Mouse (Mus musculus) brown adipose tissue, adult 24 weeks (tissue): ENCODE results near the gene Csk. TPM values are rescaled to one million over a fixed set of nuclear protein-coding genes. Genes with fewer than 3 reads are reported as not detected.

Experiments
- H3K27ac ChIP-seq: fragments of 200-500 bp; replicated peaks from 2 replicates; pipeline ENCODE4 v1.5.1; 2012; ENCODE audit warnings: low read depth, mild to moderate bottlenecking, low read length
- H3K4me1 ChIP-seq: fragments of 200-500 bp; 2 replicates; pipeline ENCODE4 v1.6.1; 2012; ENCODE audit warnings: low read length, mixed read lengths; ENCODE audit not compliant: control insufficient read depth, insufficient read depth, insufficient read length
- H3K4me3 ChIP-seq: fragments of 200-500 bp; 2 replicates; pipeline ENCODE4 v1.5.1; 2012; ENCODE audit warnings: low read depth, mild to moderate bottlenecking, low read length, moderate library complexity; ENCODE audit not compliant: insufficient read depth
- polyA plus RNA-seq: library from polyadenylated mRNA; stranded (reverse); fragments of >200 nt; gene quantifications from 2 replicates; pipeline ENCODE4 v1.2.4, GENCODE M21; 2012; ENCODE audit not compliant: missing spikeins, insufficient read depth, insufficient read length

Gene Csk
- polyA plus RNA-seq, 1 experiment: 16.3 TPM

GRCm38 (mm10) chr9:57667817-57668216, 14.4 kb upstream of the Csk start:
- Histone ChIP-seq H3K4me3 (no peak overlapping the region), H3K27ac (peak overlapping the region; percentile 73), H3K4me1 (peaks cover 10% of the 10 kb centered on the region)

DNA sequence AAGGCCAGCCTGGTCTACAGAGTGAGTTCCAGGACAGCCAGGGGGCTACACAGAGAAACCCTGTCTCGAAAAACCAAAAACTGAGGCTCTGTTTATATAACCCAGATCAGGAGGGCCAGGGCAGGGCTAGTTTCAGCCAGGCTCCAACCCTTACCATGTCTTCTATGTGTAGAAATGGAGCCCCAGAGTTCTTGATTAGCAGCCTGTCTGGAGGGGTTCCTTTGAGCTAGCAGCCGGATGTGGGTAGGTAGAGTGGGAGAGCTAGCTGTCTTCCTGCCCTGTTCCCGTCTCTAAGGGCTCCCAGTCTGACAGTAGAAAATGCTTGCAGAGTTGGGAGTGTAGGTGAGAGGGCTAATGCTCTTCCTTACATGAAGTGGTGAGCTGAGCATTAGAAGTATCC, 13.7 kb upstream of the Csk start:
- Histone ChIP-seq H3K4me3 (no peak overlapping the region), H3K27ac (peak overlapping the region; percentile 73), H3K4me1 (peaks cover 10% of the 10 kb centered on the region)

DNA sequence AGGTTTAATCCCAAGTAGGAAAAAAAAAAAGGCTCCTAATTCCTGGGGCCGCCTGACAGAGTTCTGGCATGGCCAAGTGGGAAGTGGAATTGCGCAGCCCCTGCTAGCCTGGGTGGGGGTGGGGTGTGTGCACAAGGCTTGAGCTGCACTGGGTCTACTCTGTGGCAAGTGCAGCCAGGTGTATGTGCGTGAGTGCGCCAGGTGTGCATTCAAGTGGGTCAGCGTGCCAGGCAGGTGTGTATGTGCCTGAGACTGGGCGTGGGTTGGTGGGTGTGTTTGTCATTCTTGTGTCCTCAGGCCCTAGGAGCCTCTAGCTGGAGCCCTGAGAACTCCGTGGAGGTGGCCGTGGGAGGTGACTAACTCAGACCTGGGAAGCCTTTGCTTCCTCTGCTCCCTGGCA, 13.1 kb upstream of the Csk start:
- Histone ChIP-seq H3K4me1 (peaks cover 10% of the 10 kb centered on the region), H3K4me3 (no peak overlapping the region), H3K27ac (no peak overlapping the region)

DNA sequence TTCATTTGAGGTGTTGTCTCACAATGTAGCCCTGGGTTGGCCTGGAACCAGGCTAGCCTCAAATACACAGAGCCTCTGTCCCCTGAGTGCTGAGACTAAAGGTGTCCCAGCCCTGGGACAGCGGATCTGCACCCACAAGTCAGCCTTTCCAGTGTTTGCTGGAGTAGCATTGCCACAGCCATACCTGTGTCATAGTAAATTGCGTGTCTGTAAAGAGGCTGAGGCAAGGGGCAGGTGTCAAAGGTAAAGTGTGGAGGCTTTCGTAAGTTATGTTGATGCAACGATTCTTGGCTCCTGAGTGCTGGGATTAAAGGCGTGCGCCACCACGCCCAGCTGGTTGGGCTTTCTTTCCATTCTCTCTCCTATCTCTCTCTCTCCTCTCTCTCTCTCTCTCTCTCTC, 11.2 kb upstream of the Csk start:
- no peak overlapping the region for H3K4me3 ChIP-seq
- H3K4me1 ChIP-seq: peaks cover 7% of the 10 kb centered on the region
- H3K27ac ChIP-seq: no peak overlapping the region

DNA sequence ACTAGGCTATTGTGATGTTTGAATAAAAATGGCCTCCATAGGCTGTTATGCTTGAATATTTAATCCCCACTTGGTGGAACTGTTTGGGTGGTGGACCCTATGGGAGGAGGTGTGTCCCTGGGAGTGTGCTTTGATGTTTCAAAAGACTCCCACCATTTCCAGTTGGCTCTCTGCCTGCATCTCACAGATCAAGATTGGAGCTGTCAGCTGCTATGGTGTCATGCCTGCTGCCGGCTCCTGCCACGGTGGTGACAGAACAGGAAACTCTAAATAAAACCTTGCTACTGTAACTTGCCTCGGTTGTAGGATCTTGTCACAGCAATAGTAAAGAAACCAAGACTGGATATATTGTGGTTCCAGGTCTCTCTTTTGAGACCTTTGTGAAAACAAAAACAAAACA, 8.1 kb upstream of the Csk start:
- no peaks in the 10 kb centered on the region for H3K4me1 ChIP-seq
- no peak overlapping the region for H3K4me3 ChIP-seq
- no peak overlapping the region for H3K27ac ChIP-seq

DNA sequence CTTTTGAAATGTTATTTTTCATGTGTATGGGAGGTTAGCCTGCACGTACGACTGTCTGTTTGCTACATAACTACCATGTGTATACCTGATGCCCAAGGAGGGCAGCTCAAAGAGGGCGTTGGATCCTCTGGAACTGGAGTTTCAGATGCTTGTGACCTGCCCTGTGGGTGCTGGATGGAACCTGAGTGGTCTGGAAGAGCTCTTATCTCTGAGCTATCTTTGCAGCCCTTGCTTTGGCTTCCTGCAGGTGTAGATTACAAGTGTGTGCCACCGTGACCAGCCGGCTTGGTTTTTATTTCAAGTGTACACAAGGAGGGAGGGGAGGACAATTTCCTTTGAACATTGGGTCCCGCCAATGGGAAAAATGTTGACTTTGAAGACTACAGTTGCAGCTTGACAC, 7.1 kb upstream of the Csk start:
- no peak overlapping the region for H3K27ac ChIP-seq

DNA sequence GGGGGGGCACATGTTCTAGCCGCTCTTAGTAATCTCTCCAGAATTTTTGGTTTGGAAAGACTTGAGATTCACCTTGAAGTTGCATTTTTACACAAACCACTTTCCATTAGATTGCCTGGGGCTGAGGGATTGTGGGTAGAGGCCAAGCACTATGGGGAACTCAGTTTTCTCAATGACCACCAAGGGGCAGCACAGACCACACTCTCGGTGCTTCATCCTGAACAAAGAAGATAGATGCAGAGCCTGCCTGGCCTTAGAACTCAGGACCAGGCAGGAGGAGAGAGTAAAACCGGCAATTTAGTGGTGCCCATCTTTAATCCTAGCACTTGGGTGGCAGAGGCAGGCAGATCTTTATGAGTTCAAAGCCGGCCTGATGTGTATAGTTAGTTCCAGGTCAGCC, 6.3 kb upstream of the Csk start:
- no peaks in the 10 kb centered on the region for H3K4me1 ChIP-seq
- H3K4me3 ChIP-seq: no peak overlapping the region
- H3K27ac ChIP-seq: no peak overlapping the region

More for the DNA sequence above, 7.1 kb upstream of the Csk start:
- no peak overlapping the region for H3K4me3 ChIP-seq
- H3K4me1 ChIP-seq: no peaks in the 10 kb centered on the region

DNA sequence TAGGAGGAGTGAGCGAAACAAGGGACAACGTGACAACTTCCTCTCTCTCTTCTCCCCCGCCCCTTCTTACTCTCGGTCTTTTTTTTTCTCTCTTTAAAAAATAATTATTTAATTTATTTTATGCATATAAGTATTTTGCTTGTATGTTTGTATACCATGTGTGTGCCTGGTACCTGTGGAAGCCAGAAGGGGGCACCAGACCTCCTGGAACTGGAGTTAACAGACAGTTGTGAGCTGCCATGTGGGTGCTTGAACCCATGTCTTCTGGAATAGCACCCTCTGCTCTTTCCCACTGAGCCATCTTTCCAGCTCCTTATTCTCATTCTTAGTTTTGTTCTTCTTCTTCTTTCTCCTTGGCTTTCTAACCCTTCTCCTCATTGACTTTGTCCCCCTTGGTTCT, 5.5 kb upstream of the Csk start:
- H3K4me3 ChIP-seq: no peak overlapping the region
- no peaks in the 10 kb centered on the region for H3K4me1 ChIP-seq
- no peak overlapping the region for H3K27ac ChIP-seq

DNA sequence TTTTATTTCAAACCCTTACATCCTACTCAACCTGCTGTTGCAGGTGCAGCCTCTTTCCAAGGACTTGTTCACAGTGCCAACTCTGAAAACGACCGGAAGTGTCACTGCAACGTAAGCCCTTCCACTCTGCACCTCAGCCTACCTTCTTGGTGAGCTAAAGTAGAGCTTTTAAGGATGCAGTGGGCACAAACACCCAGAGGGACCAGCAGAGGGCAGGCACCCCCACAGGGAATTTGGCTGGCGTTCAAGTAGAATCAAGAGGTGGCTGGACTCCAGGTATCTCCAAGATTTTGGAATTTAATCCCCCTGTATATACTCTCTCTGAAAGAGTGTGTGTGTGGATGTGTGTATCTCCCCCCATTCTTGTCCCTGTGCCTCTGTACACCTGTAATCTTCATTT, 4.4 kb upstream of the Csk start:
- H3K27ac ChIP-seq: no peak overlapping the region
- no peak overlapping the region for H3K4me3 ChIP-seq
- no peaks in the 10 kb centered on the region for H3K4me1 ChIP-seq

DNA sequence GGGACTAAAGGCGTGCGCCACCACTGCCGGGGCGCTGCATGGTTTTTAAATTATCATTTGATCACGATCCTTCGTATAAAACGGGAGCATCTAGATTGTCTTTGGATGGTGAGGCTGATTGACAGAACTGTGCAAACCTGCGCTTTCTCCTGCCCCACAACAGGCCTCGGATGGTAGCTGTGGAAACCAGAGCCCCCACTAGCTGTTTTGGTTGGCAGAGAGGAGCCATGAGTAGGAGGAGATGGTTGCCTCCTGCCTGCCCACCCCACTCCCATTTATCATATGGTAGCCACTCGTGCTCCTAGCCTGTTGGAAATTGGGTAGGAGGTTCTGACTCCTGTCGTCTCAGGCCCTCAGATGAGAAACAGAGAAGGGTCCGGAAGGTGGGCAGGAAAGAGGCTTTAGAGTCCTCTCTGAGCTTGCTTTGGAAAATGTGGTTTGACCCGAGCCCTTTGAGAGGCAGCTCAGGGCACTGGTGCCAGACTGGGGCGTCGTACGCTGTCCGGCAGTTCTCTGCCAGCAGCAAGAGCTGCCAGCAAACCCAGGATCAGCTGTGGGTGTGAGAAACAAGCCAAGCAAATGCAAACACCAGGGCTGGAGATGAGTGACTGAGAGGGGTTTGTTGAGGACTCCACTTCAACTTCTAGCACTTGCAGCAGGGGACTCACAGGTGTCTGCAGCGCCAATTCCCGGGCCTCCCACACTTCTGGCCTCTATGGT, 3.4 kb upstream of the Csk start:
- Histone ChIP-seq H3K27ac (no peak overlapping the region), H3K4me3 (no peak overlapping the region)

GRCm38 (mm10) chr9:57655749-57656148, 2.3 kb upstream of the Csk start:
- Histone ChIP-seq H3K4me3 (no peak overlapping the region), H3K4me1 (no peaks in the 10 kb centered on the region), H3K27ac (no peak overlapping the region)

More for the DNA sequence above, 3.4 kb upstream of the Csk start:
- no peaks in the 10 kb centered on the region for H3K4me1 ChIP-seq

DNA sequence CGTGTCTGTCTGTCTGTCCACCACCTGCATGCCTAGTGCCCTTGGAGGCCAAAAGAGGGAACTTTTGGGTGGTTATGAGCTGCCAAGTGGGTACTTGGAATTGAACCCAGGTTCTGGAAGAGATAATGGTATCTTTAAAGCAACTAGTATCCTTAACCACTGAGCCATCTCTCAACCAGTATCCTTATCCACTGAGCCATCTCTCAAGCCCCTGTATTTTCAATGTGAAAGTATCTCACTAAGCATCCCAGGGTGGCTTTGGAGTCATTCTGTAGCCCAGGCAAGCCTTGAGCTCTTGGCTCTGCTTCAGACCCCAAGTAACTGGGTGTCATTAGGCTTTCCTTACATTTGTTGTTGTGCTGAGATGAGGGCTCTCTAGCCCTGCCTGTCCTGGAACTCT, 1.5 kb upstream of the Csk start:
- no peak overlapping the region for H3K27ac ChIP-seq
- no peak overlapping the region for H3K4me3 ChIP-seq
- H3K4me1 ChIP-seq: no peaks in the 10 kb centered on the region

GRCm38 (mm10) chr9:57652855-57653254, 576 bp downstream of the Csk start:
- H3K4me1 ChIP-seq: no peaks in the 10 kb centered on the region

DNA sequence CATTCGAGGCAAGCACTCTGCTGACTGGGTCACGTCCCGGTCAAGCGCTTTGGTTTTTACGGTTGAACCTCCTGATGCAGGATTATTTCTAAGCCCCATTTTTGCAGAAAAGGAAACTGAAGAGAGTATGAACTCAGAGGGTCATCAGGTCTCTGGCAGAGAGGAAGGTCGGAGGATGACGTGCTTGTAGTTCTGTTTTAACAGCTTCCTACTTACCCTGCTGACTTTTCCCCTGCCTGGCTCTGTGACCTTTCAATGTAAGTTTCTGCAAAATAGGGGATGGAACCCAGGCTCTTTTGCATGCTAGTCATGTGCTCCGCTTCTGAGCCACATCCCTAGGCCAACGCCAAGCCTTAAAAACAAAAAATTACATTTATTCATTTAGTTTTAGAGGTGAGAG, 1.1 kb downstream of the Csk start:
- peak overlapping the region; percentile 48 for H3K27ac ChIP-seq
- no peaks in the 10 kb centered on the region for H3K4me1 ChIP-seq
- H3K4me3 ChIP-seq: no peak overlapping the region

More at GRCm38 (mm10) chr9:57652855-57653254, 576 bp downstream of the Csk start:
- H3K4me3 ChIP-seq: no peak overlapping the region
- H3K27ac ChIP-seq: peak overlapping the region; percentile 48

GRCm38 (mm10) chr9:57650786-57651311, 2.6 kb downstream of the Csk start:
- Histone ChIP-seq H3K27ac (peak overlapping the region; percentile 42), H3K4me3 (no peak overlapping the region), H3K4me1 (no peaks in the 10 kb centered on the region)

DNA sequence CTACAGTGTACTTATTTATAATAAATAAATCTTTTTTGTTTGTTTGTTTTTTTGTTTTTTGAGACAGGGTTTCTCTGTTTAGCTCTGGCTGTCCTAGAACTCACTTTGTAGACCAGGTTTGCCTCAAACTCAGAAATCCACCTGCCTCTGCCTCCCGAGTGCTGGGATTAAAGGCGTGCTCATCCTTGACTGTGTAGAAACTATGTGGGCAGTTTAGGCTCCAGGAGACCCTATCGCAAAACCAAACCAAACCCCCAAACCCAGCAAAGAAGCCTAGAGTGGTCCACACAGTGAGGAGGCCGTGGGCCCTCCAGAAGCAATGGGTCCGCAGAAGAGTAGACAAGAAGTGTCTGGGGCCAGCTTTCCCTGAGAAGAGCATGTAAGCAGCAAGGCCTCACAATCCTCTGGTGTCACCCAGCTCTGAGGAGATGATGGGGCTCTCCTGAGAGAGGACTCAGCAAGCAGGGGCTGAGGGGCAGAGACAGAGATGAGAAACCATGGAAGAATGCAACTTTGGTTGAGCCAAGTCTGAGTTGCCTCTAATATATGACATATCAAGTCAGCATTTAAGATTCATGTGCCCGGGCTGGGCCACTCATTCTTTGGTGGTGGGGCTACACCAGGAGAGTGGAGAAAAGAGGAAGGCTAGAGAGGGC, 3.2 kb downstream of the Csk start:
- Histone ChIP-seq H3K27ac (peak overlapping the region; percentile 71; the same call in 1 of the 2 replicates), H3K4me1 (no peaks in the 10 kb centered on the region), H3K4me3 (no peak overlapping the region)
